Mouse (Mus musculus) limb, embryonic 12.5 days (tissue): ENCODE results near the gene Rgl1. TPM values are rescaled to one million over a fixed set of nuclear protein-coding genes. Genes with fewer than 3 reads are reported as not detected.
A peak's percentile ranks its signal among the peaks of the same experiment; 100 is the strongest.
"Not testable (repeated sequence)": the region's sequence is repeated elsewhere in the genome, so short reads cannot be mapped to it uniquely, and the experiment has no call there.

Experiments
- ATAC-seq: fragments of 200-750 bp; cut with Nextera tagmentation; 2 replicates; pipeline ENCODE4 v1.8.0; 2017; ENCODE audit warnings: low read depth, moderate TSS enrichment; ENCODE audit not compliant: insufficient number of reproducible peaks, insufficient read depth, low FRiP score, low TSS enrichment
- H3K27ac ChIP-seq: fragments of 300-500 bp; sonication (generic); 2 replicates; pipeline ENCODE4 v1.5.1; 2016; ENCODE audit warnings: mild to moderate bottlenecking, moderate library complexity
- H3K27me3 ChIP-seq: fragments of 300-500 bp; sonication (generic); 2 replicates; pipeline ENCODE4 v1.6.1; 2016; ENCODE audit warnings: mild to moderate bottlenecking, moderate library complexity
- H3K36me3 ChIP-seq: fragments of 300-500 bp; sonication (generic); 2 replicates; pipeline ENCODE4 v1.6.1; 2016; ENCODE audit warnings: mild to moderate bottlenecking, moderate library complexity
- H3K4me1 ChIP-seq: fragments of 300-500 bp; sonication (generic); replicated peaks from 2 replicates; pipeline ENCODE4 v1.6.1; 2016
- H3K4me2 ChIP-seq: fragments of 300-500 bp; sonication (generic); 2 replicates; pipeline ENCODE4 v1.6.1; 2016; ENCODE audit warnings: mild to moderate bottlenecking, moderate library complexity
- H3K4me3 ChIP-seq: fragments of 300-500 bp; sonication (generic); replicated peaks from 2 replicates; pipeline ENCODE4 v1.5.1; 2016; ENCODE audit warnings: mild to moderate bottlenecking
- H3K9ac ChIP-seq: fragments of 300-500 bp; sonication (generic); replicated peaks from 2 replicates; pipeline ENCODE4 v1.6.1; 2016; ENCODE audit warnings: mild to moderate bottlenecking, moderate library complexity
- H3K9me3 ChIP-seq: fragments of 300-500 bp; sonication (generic); 2 replicates; pipeline ENCODE4 v1.6.1; 2016; ENCODE audit warnings: mild to moderate bottlenecking, moderate library complexity
- WGBS: fragments of 180-500 bp; shearing (Covaris S2); methylation state at CpG from one replicate; pipeline ENCODE4 v1.1.7; 2016; 5-methylcytosine and 5-hydroxymethylcytosine counted together
- polyA plus RNA-seq: library from polyadenylated mRNA; unstranded; fragments of >200 nt; fragmentation: Nextera tagmentation; extraction: Ambion mirVana; gene quantifications from 2 replicates; pipeline ENCODE4 v1.2.1, GENCODE M21; 2016

Rgl1 gene
- polyA plus RNA-seq, 1 experiment from 2014 or later: 24.5 TPM

GRCm38 (mm10) chr1:152648052-152648451 lies 118.1 kb downstream of the Rgl1 start:
- no peaks in the 10 kb centered on the region for H3K36me3 ChIP-seq
- no peak overlapping the region for H3K27ac ChIP-seq
- no peak overlapping the region for H3K9ac ChIP-seq
- H3K4me3 ChIP-seq: no peak overlapping the region
- WGBS: 94% methylated on average over 5 of the region's 5 CpGs
- H3K4me2 ChIP-seq: no peak overlapping the region
- H3K9me3 ChIP-seq: no peaks in the 10 kb centered on the region
- H3K27me3 ChIP-seq: no peaks in the 10 kb centered on the region
- no peaks in the 10 kb centered on the region for H3K4me1 ChIP-seq
- ATAC-seq: no peak

DNA sequence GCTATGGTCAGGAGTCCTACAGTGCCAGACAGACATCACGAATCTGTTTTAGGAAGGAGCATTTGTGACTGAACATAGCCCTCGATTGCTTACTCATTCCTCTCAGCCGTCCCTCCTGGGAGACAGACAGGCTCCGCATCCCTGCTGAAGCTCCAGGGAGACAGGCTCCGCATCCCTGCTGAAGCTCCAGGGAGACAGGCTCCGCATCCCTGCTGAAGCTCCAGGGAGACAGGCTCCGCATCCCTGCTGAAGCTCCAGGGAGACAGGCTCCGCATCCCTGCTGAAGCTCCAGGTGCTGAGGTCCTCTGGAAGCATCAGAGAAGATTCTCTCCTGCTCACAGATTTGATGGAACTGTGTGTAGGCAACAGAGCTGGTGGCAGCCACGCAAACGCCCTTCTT lies 123.9 kb downstream of the Rgl1 start:
- H3K4me2 ChIP-seq, H3K27me3 ChIP-seq, H3K9me3 ChIP-seq, H3K9ac ChIP-seq, H3K4me3 ChIP-seq, H3K36me3 ChIP-seq, H3K27ac ChIP-seq, ATAC-seq: not testable (repeated sequence)
- WGBS: 77% methylated on average over 10 of the region's 10 CpGs
- peaks cover 26% of the 10 kb centered on the region for H3K4me1 ChIP-seq

- no peak overlapping the region for H3K4me2 ChIP-seq
- peak; percentile 72 for ATAC-seq
- H3K36me3 ChIP-seq: no peaks in the 10 kb centered on the region
- H3K9me3 ChIP-seq: no peaks in the 10 kb centered on the region
- H3K4me1 ChIP-seq: peaks cover 26% of the 10 kb centered on the region
- H3K27ac ChIP-seq: peak overlapping the region; percentile 74
- no peaks in the 10 kb centered on the region for H3K27me3 ChIP-seq
- no peak overlapping the region for H3K4me3 ChIP-seq
- 55% methylated on average over 11 of the region's 11 CpGs for WGBS
- no peak overlapping the region for H3K9ac ChIP-seq
Measured at GRCm38 (mm10) chr1:152640195-152640981, 125.8 kb downstream of the Rgl1 start.

- no peak for ATAC-seq
- Histone ChIP-seq H3K4me2 (no peak overlapping the region), H3K9me3 (no peaks in the 10 kb centered on the region), H3K4me1 (peaks cover 26% of the 10 kb centered on the region), H3K4me3 (no peak overlapping the region), H3K36me3 (no peaks in the 10 kb centered on the region), H3K9ac (no peak overlapping the region), H3K27ac (no peak overlapping the region), H3K27me3 (no peaks in the 10 kb centered on the region)
- WGBS: 85% methylated on average over 7 of the region's 7 CpGs
Measured at GRCm38 (mm10) chr1:152639344-152639743, 126.8 kb downstream of the Rgl1 start.

- Histone ChIP-seq H3K27me3 (no peaks in the 10 kb centered on the region), H3K4me3 (no peak overlapping the region), H3K9me3 (peaks cover 3% of the 10 kb centered on the region; the same call in 1 of the 2 replicates), H3K4me1 (peaks cover 6% of the 10 kb centered on the region; the same call in 1 of the 2 replicates), H3K9ac (no peak overlapping the region), H3K36me3 (no peaks in the 10 kb centered on the region), H3K27ac (no peak overlapping the region), H3K4me2 (no peak overlapping the region)
- 75% methylated on average over 5 of the region's 5 CpGs for WGBS
- no peak for ATAC-seq
Measured at GRCm38 (mm10) chr1:152634638-152635037, 131.5 kb downstream of the Rgl1 start.

DNA sequence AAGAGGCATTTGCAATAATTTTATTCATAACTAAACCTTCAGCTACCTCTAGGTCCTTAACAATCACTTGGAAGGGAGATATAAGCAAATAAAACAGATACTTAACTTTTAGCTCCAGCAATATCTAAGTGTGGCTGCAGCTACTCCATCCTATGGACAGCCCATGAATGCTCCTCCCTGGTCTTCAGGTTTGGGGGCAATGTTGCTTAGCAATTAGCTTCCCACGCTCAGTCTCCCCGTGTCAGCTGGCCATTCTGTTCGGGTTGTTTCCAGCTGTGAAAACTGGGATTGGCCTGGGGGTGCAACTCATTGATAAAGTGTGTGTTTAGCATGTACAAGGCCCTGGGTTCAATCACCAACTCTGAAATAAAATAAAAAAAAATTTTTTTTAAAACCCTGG lies 136.4 kb downstream of the Rgl1 start:
- Histone ChIP-seq H3K27ac (no peak overlapping the region), H3K4me1 (no peaks in the 10 kb centered on the region), H3K36me3 (no peaks in the 10 kb centered on the region), H3K27me3 (no peaks in the 10 kb centered on the region), H3K9ac (no peak overlapping the region), H3K9me3 (peaks cover 3% of the 10 kb centered on the region; the same call in 1 of the 2 replicates), H3K4me3 (no peak overlapping the region), H3K4me2 (no peak overlapping the region)
- ATAC-seq: no peak
- WGBS: 64% methylated on average over 3 of the region's 3 CpGs

DNA sequence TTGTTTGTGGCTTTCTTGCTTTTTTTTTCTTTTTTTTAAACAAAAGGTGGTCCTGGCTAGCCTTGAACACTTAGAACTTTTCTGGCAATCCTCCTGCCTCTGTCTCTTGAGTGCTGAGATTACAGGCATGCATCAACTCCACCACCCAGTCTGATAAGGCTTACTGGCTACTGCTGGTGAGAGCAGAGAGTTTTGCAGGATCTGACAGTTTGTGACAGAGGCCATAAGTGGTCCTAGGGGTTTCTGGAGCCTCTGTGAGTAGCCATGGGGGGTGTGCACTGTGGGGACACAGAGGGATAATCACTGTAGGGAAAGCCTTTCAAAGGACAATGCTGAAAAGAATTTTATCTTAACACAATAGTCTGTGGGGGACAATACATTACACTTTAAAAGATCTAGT lies 140.5 kb downstream of the Rgl1 start:
- peak overlapping the region; percentile 63 for H3K4me3 ChIP-seq
- peak overlapping the region; percentile 74 for H3K4me2 ChIP-seq
- no peak overlapping the region for H3K9ac ChIP-seq
- no peaks in the 10 kb centered on the region for H3K36me3 ChIP-seq
- no peaks in the 10 kb centered on the region for H3K27me3 ChIP-seq
- H3K27ac ChIP-seq: peak overlapping the region; percentile 91; the same call in 1 of the 2 replicates
- ATAC-seq: no peak; the same call in 1 of the 2 replicates
- peaks cover 21% of the 10 kb centered on the region for H3K4me1 ChIP-seq
- no peaks in the 10 kb centered on the region for H3K9me3 ChIP-seq

DNA sequence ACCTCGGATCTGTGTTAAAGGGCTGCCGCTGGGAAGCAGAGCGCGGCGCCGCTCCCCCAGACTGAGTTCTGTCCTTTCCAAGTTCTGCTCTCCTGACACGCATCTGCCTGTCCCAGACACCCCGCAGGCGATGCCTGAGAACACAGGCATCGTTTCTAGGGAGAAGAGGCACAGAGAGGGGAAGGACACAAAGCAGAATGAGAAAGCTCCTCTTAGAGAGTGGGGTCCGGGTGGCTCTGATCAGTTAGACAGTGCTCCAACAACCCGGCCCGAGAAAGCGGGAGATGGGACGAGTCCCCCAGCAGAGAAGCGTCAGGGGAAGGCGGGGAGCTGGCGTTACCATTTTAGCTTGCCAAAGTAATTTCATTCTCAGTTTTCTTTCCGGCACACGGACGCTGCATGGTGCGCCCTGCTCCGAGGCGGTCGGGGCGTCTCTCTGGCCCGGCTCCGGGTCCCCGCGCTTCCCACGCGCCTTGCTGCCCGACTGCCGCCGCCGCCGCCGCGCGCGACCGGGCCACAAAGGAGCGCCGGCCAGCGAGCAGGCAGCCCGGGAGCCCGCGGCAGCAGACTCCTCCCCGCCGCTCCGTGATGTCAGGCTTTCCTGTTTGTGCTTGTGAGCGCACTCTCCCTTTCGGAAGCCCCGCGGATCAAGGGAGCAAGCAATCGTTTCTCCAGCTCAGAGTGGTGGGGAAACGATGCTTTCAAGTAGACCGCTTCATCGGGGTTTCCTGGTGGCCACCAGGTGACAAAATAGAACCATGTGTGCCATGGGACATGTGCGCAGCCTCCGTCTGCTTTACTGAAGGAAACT lies 141.3 kb downstream of the Rgl1 start:
- ATAC-seq: peak; percentile 60; the same call in 1 of the 2 replicates

DNA sequence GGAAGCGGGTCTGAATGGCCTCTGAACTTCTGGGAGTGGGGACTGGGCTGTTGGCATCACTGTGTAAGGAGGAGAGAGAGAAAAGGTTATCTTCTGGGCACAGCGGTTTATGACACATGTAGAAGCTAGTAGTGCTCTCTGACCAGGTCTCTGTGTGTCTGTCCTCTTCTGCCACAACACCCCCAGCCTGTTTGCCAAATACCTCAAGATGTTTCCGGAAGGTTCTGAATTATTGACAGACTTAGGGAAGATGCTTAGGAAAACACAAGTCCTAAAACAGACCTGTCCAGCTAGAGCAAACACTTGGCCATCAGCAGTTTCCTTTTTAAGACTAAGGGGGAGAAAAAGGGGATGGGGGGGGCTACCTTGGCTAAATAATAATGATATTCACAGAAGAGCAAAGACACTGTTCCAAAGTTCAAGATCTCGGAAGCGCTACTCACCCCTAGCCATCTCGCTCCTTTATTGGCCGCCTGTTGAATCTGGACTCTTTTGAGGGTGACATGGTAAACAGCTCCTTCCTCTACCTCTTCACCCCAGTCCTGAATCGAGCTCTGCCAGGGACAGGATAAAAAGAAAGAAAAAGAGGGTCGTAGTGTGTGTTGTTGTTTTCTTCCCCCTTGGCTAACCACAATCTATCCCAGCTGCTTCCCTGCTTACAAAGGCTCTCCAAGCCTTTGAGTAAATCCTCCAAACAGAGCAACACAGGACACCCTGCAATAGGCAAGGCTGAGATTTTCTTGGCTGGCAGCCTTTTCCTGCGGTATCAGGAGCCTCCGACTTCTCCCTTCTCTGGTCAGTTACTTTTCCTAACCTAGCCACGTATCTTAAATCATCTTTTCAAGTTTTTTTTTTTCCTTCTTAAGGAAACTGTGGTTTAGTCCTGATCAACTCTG lies 142.5 kb downstream of the Rgl1 start:
- no peak overlapping the region for H3K27ac ChIP-seq
- H3K27me3 ChIP-seq: no peaks in the 10 kb centered on the region
- peak overlapping the region; percentile 74 for H3K4me2 ChIP-seq
- ATAC-seq: no peak
- H3K36me3 ChIP-seq: peaks cover 7% of the 10 kb centered on the region
- H3K4me3 ChIP-seq: peak overlapping the region; percentile 63
- H3K9me3 ChIP-seq: 0 out of 2 replicates have a peak, but pooled peaks cover 6% of the 10 kb centered on the region
- peak overlapping the region; percentile 68; the same call in 1 of the 2 replicates for H3K9ac ChIP-seq
- 27% methylated on average over 12 of the region's 12 CpGs for WGBS
- peaks cover 21% of the 10 kb centered on the region for H3K4me1 ChIP-seq

More for the DNA sequence above, 141.3 kb downstream of the Rgl1 start:
- Histone ChIP-seq H3K27ac (peak overlapping the region; percentile 91), H3K9ac (peak overlapping the region; percentile 68), H3K4me2 (peak overlapping the region; percentile 74), H3K36me3 (no peaks in the 10 kb centered on the region), H3K9me3 (no peaks in the 10 kb centered on the region), H3K4me3 (peak overlapping the region; percentile 63), H3K27me3 (no peaks in the 10 kb centered on the region), H3K4me1 (peaks cover 21% of the 10 kb centered on the region)
- WGBS: under 1% methylated on average over 61 of the region's 61 CpGs

GRCm38 (mm10) chr1:152622765-152623211 lies 143.4 kb downstream of the Rgl1 start:
- Histone ChIP-seq H3K9ac (no peak overlapping the region), H3K27ac (no peak overlapping the region), H3K4me1 (peaks cover 21% of the 10 kb centered on the region), H3K27me3 (no peaks in the 10 kb centered on the region), H3K9me3 (0 out of 2 replicates have a peak, but pooled peaks cover 9% of the 10 kb centered on the region), H3K4me3 (peak overlapping the region; percentile 63; the same call in 1 of the 2 replicates), H3K36me3 (peaks cover 11% of the 10 kb centered on the region), H3K4me2 (peak overlapping the region; percentile 74)
- 32% methylated on average over 9 of the region's 9 CpGs for WGBS
- ATAC-seq: no peak; the same call in 1 of the 2 replicates
